Mouse (Mus musculus) neural tube, embryonic 11.5 days (tissue): ENCODE measurements around the gene Blnk. TPM values are rescaled to one million over a fixed set of nuclear protein-coding genes. Genes with fewer than 3 reads are reported as not detected.

Experiments
- ATAC-seq: fragments of 200-750 bp; cut with Nextera tagmentation; 2 replicates; pipeline ENCODE4 v1.8.0; 2017; ENCODE audit warnings: moderate number of reproducible peaks, mild to moderate bottlenecking, moderate TSS enrichment, moderate library complexity; ENCODE audit not compliant: insufficient read depth, low FRiP score, low TSS enrichment
- DNase-seq: peaks from one replicate; pipeline ENCODE4 v3.0.0-alpha.2; 2015; ENCODE audit warnings: low spot score
- H3K27ac ChIP-seq: fragments of 300-500 bp; sonication (generic); 2 replicates; pipeline ENCODE4 v1.5.1; 2014; ENCODE audit warnings: low read depth, mild to moderate bottlenecking, low read length
- H3K27me3 ChIP-seq: fragments of 300-500 bp; sonication (generic); 2 replicates; pipeline ENCODE4 v1.6.1; 2014; ENCODE audit warnings: mild to moderate bottlenecking, low read length, mixed read lengths; ENCODE audit not compliant: control insufficient read depth, insufficient read depth
- H3K36me3 ChIP-seq: fragments of 300-500 bp; sonication (generic); 2 replicates; pipeline ENCODE4 v1.6.1; 2014; ENCODE audit warnings: mild to moderate bottlenecking, low read length, moderate library complexity, mixed read lengths; ENCODE audit not compliant: control insufficient read depth, insufficient read depth
- H3K4me1 ChIP-seq: fragments of 300-500 bp; sonication (generic); 2 replicates; pipeline ENCODE4 v1.6.1; 2014; ENCODE audit warnings: low read length, mixed read lengths; ENCODE audit not compliant: control insufficient read depth, insufficient read depth
- H3K4me2 ChIP-seq: fragments of 300-500 bp; sonication (generic); 2 replicates; pipeline ENCODE4 v1.6.1; 2014; ENCODE audit warnings: low read depth, mild to moderate bottlenecking, moderate library complexity
- H3K4me3 ChIP-seq: fragments of 300-500 bp; sonication (generic); 2 replicates; pipeline ENCODE4 v1.5.1; 2014; ENCODE audit warnings: low read depth, low read length
- H3K9ac ChIP-seq: fragments of 300-500 bp; sonication (generic); 2 replicates; pipeline ENCODE4 v1.6.1; 2014; ENCODE audit warnings: mild to moderate bottlenecking, low read length
- H3K9me3 ChIP-seq: fragments of 300-500 bp; sonication (generic); 2 replicates; pipeline ENCODE4 v1.6.1; 2016; ENCODE audit warnings: low read length; ENCODE audit not compliant: control insufficient read depth
- WGBS: fragments of 180-500 bp; shearing (Covaris S2); extraction: QIAGEN DNeasy Blood & Tissue Kit; methylation state at CpG from one replicate; pipeline ENCODE4 v1.1.7; 2014; 5-methylcytosine and 5-hydroxymethylcytosine counted together
- polyA plus RNA-seq: library from polyadenylated mRNA; unstranded; fragments of >200 nt; fragmentation: Nextera tagmentation; extraction: Ambion mirVana; gene quantifications from 2 replicates; pipeline ENCODE4 v1.2.1, GENCODE M21; 2014

Gene Blnk
- polyA plus RNA-seq, 1 experiment from 2014 or later: 0.45 TPM

DNA sequence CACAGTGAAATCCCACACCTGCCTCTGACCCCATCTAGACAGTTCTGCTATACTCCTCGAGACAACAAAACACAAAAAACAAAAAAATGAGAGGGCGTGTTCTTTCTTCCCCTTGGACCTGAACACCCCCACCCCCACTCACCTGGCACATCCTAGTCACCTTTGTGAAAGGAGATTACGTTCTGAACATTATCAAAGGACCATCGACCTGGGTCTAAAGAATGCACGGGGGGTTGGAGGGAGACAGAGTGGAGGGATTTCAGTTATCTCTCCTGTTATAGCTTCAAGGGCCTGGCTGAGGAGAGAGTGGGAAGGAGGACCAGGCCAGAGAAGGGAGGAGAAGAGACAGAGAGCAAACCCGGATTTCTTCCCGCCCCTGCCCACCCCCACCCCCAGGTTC lies 576 bp upstream of the Blnk start:
- H3K27ac ChIP-seq: no peak overlapping the region
- WGBS: 64% methylated on average over 7 of the region's 7 CpGs
- no peaks in the 10 kb centered on the region for H3K27me3 ChIP-seq
- no peaks in the 10 kb centered on the region for H3K36me3 ChIP-seq
- no peaks in the 10 kb centered on the region for H3K9me3 ChIP-seq
- ATAC-seq (no peak), DNase-seq (no peak)
- H3K4me1 ChIP-seq: no peaks in the 10 kb centered on the region
- no peak overlapping the region for H3K9ac ChIP-seq
- no peak overlapping the region for H3K4me3 ChIP-seq
- no peak overlapping the region for H3K4me2 ChIP-seq

GRCm38 (mm10) chr19:40993356-40993755 lies 979 bp downstream of the Blnk start:
- DNase-seq: no peak
- no peaks in the 10 kb centered on the region for H3K36me3 ChIP-seq
- H3K27ac ChIP-seq: no peak overlapping the region
- H3K4me3 ChIP-seq: no peak overlapping the region
- no peaks in the 10 kb centered on the region for H3K9me3 ChIP-seq
- no peak overlapping the region for H3K4me2 ChIP-seq
- no peak overlapping the region for H3K9ac ChIP-seq
- WGBS: 75% methylated on average over 5 of the region's 5 CpGs
- H3K27me3 ChIP-seq: no peaks in the 10 kb centered on the region
- ATAC-seq: no peak
- no peaks in the 10 kb centered on the region for H3K4me1 ChIP-seq

- no peak overlapping the region for H3K4me3 ChIP-seq
- H3K36me3 ChIP-seq: no peaks in the 10 kb centered on the region
- H3K9me3 ChIP-seq: no peaks in the 10 kb centered on the region
- no peak overlapping the region for H3K4me2 ChIP-seq
- ATAC-seq: no peak
- no peak overlapping the region for H3K27ac ChIP-seq
- WGBS: 51% methylated on average over 8 of the region's 8 CpGs
- no peak for DNase-seq
- H3K4me1 ChIP-seq: no peaks in the 10 kb centered on the region
- H3K27me3 ChIP-seq: no peaks in the 10 kb centered on the region
- H3K9ac ChIP-seq: no peak overlapping the region
Observed at GRCm38 (mm10) chr19:40992517-40993044, 1.8 kb downstream of the Blnk start.

GRCm38 (mm10) chr19:40992096-40992495 lies 2.2 kb downstream of the Blnk start:
- WGBS: 35% methylated on average over 11 of the region's 11 CpGs

GRCm38 (mm10) chr19:40991626-40992025 lies 2.7 kb downstream of the Blnk start:
- Histone ChIP-seq H3K36me3 (no peaks in the 10 kb centered on the region), H3K27ac (no peak overlapping the region), H3K27me3 (no peaks in the 10 kb centered on the region), H3K4me2 (no peak overlapping the region), H3K4me3 (no peak overlapping the region), H3K9ac (no peak overlapping the region), H3K9me3 (no peaks in the 10 kb centered on the region), H3K4me1 (no peaks in the 10 kb centered on the region)
- ATAC-seq (no peak), DNase-seq (no peak)
- WGBS: 70% methylated on average over 6 of the region's 7 CpGs

More at GRCm38 (mm10) chr19:40992096-40992495, 2.2 kb downstream of the Blnk start:
- Histone ChIP-seq H3K4me1 (no peaks in the 10 kb centered on the region), H3K9ac (no peak overlapping the region), H3K4me3 (no peak overlapping the region), H3K4me2 (no peak overlapping the region), H3K27ac (no peak overlapping the region), H3K36me3 (no peaks in the 10 kb centered on the region), H3K27me3 (no peaks in the 10 kb centered on the region), H3K9me3 (no peaks in the 10 kb centered on the region)
- DNase-seq: no peak
- no peak for ATAC-seq

DNA sequence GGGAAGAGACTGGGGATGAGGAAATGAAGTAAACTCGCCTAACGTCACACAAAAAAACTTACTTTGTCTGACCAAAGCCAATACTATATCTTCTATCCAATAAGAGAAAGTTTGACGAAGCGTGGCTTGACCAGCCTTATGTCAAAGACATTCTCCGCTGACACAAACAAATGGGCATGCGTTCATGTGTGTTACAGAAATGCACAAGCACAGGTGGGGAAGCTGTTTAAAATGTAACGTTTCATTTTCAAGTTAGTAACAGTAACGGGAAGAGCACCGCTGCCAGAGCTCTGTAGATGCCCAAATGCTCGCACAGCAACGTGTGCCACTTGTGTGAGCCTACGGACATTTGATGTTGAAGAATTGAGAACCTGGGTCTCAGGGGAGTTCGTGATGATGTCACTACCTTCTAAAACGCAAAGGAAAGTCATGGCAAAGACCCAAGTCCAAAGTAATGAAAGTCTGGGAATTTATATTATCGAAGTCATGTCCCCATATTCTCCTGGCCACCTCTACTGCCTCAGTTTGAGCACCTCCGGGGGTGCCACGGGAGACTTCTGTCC lies 3.5 kb downstream of the Blnk start:
- Histone ChIP-seq H3K27ac (no peak overlapping the region), H3K27me3 (no peaks in the 10 kb centered on the region), H3K4me1 (no peaks in the 10 kb centered on the region), H3K36me3 (no peaks in the 10 kb centered on the region), H3K4me2 (no peak overlapping the region), H3K4me3 (no peak overlapping the region), H3K9ac (no peak overlapping the region), H3K9me3 (no peaks in the 10 kb centered on the region)
- ATAC-seq (no peak), DNase-seq (no peak)
- WGBS: 93% methylated on average over 17 of the region's 17 CpGs

DNA sequence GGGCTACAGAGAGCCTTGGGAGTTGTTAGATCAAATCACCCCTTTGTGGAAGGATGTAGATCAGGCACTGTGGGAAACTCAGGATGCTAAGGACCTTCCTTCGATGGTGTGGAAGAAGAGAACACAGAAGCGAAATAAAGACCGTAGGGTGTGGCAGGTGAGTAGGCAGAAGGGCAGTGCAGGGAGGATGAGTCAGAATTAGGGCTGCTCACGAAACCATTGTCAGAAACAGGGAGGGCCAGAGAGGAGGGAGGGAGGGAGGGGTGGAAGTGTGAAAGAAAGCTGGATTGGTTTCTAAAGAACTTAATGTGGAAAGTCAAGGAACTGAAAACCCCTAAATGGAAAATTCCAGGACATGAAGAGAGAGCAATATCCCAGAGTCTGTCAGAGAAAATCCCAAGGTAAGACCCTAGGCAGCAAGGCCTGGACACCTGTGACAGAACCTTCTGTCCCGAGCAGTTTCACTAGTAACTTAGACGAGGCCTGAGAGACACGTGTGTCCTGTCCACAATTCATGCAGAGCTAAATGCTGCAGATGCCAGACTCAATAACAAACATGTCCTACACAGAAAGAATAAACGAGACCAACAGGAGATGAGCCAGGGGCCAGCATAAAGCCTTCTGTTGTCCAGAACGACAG lies 4.3 kb downstream of the Blnk start:
- WGBS: 85% methylated on average over 9 of the region's 9 CpGs

GRCm38 (mm10) chr19:40988856-40989255 lies 5.5 kb downstream of the Blnk start:
- Histone ChIP-seq H3K27me3 (no peaks in the 10 kb centered on the region), H3K36me3 (no peaks in the 10 kb centered on the region), H3K4me2 (no peak overlapping the region), H3K9me3 (no peaks in the 10 kb centered on the region), H3K9ac (no peak overlapping the region), H3K4me3 (no peak overlapping the region), H3K27ac (no peak overlapping the region), H3K4me1 (no peaks in the 10 kb centered on the region)
- DNase-seq: no peak
- ATAC-seq: no peak
- 83% methylated on average over 5 of the region's 5 CpGs for WGBS

More for the DNA sequence above, 4.3 kb downstream of the Blnk start:
- Histone ChIP-seq H3K27me3 (no peaks in the 10 kb centered on the region), H3K36me3 (no peaks in the 10 kb centered on the region), H3K4me2 (no peak overlapping the region), H3K9me3 (no peaks in the 10 kb centered on the region), H3K4me3 (no peak overlapping the region), H3K27ac (no peak overlapping the region), H3K4me1 (no peaks in the 10 kb centered on the region), H3K9ac (no peak overlapping the region)
- ATAC-seq (no peak), DNase-seq (no peak)

GRCm38 (mm10) chr19:40984536-40984935 lies 9.8 kb downstream of the Blnk start:
- Histone ChIP-seq H3K9ac (no peak overlapping the region), H3K27me3 (no peaks in the 10 kb centered on the region), H3K4me2 (no peak overlapping the region), H3K4me3 (no peak overlapping the region), H3K36me3 (no peaks in the 10 kb centered on the region), H3K27ac (no peak overlapping the region), H3K4me1 (no peaks in the 10 kb centered on the region), H3K9me3 (no peaks in the 10 kb centered on the region)
- no peak for DNase-seq
- WGBS: 85% methylated on average over 1 of the region's 1 CpGs
- ATAC-seq: no peak
